Mouse (Mus musculus) layer of hippocampus, adult 9-10 months (tissue): ENCODE measurements around the gene Opn3.

Source experiments
- DNase-seq: peaks from one replicate; pipeline ENCODE4 v3.0.0; 2022; ENCODE audit warnings: low spot score

Gene Opn3

GRCm38 (mm10) chr1:175648615-175649014 is 44.0 kb downstream of the Opn3 start:
- no peak for DNase-seq

GRCm38 (mm10) chr1:175646952-175647351 is 45.6 kb downstream of the Opn3 start:
- no peak for DNase-seq

DNA sequence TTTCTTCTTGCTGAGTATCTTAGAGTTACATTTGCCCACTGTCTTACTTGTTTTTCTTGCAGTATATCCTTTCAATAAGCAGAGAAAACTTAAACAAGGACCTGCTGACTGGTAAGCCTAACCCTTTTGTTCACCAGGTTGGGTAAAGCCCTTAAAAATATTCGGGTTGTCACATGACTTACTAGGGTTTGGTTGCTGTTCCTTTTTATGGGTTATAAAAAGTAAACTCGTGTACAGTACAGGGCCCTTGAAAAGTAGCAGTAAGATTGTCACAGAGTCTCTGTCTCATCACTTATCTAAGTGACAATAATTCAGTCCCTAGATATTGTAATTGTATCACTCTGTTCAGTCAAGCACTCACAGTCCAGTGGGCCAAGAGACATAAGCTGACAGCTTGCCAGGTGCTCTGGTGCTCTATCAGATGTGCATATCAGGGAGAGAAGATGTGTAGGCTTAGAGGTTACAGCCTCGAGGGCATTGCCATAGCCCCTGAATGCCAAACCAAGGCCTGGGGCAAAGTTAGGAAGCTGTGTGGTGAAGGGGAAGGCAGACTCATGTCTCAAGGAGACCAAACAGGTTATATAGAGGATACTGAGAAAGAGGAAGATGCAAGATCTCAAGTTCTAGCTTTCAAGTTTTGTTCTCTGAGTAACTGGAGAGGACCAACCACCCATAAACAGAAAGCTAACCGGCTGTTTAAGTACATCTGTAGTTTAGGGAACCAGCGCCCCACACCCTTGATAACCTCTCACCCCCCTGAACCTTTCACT is 48.9 kb downstream of the Opn3 start:
- no peak for DNase-seq

GRCm38 (mm10) chr1:175640435-175641150 is 52.0 kb downstream of the Opn3 start:
- DNase-seq = no peak

GRCm38 (mm10) chr1:175639072-175639471 is 53.5 kb downstream of the Opn3 start:
- no peak for DNase-seq

DNA sequence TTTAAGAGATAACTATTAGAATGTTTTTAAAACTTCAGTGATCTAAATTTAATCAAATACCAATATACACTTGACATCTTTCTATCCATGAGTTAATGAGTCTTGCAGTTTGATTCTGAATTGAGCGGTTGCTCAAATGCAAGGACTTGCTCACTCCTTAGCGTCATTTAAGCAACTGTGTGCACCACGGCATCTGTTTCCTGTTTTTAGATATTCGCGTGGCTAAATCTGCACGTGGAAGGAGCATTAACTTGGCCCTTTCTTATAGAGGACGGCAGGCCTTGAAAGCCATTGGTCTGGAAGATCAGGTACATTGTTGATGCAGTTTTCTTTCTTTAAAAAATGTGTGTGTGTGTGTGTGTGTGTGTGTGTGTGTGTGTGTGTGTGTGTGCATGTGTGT is 54.9 kb downstream of the Opn3 start:
- DNase-seq = no peak

GRCm38 (mm10) chr1:175632470-175632869 is 60.1 kb downstream of the Opn3 start:
- DNase-seq = no peak

- DNase-seq = no peak
These were observed 60.8 kb downstream of the Opn3 start for GRCm38 (mm10) chr1:175631721-175632221.

GRCm38 (mm10) chr1:175631080-175631479 is 61.5 kb downstream of the Opn3 start:
- no peak for DNase-seq

DNA sequence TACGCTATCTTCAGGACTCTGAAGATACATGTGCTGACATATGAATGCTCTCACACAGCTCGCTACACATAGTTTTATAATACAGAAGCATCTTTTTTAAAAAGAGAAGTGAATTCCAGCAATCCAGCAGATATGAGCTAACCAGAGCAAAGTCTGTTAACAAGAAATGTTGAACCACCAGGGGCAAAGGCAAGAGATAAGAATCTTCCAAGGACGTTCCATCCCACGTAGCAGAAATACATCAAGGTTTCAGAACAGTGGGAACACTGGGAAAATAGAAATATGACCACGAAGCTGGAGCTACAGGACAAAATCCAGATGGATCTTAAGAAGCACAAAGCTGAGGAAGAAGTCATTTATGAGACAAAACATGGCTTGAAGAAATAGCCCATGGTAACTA is 62.2 kb downstream of the Opn3 start:
- no peak for DNase-seq

DNA sequence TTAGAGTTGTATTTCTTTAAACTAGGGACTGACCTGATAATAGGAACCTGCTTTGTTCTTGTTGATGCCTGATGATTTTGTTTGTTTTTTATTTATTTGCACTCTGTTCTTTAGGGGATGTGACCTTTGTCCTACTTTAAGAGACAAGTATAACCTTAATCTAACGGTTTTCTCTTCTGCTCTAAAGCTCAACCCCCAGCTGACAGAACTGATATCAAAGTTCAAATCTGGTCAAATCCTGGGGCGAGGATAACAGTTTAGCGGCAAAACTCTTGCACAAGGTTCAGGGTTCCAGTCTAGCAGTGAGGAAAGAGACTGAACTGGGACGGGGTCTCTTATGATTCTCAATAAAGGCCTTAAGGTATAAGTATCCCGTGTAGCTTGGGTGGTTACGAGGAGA is 63.3 kb downstream of the Opn3 start:
- no peak for DNase-seq

- peak; percentile 38 for DNase-seq
These were observed 66.4 kb downstream of the Opn3 start for GRCm38 (mm10) chr1:175625990-175626692.

GRCm38 (mm10) chr1:175625257-175625879 is 67.2 kb downstream of the Opn3 start, which contains the start of gene Fh1:
Gene Fh1 (minus strand): TSS chr1:175625635.
- DNase-seq = peak; percentile 96

DNA sequence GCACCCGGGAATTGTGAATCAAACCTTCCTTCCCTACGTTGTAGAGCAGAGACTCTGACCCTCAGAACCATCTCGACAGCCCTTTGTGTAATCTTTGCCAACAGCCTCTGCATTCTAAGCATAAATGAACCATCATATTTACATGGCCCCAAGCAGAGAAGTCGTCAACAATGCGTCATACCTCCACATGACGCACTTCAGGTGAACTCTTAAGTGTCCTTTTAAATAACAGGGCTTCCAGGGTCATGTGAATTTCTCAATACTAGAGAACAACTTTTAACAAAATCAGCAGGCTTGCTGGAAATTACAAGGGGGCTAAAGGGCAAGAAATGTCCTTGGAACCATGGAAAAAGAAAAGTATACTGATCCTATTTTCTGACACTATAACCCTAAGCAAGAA is 68.9 kb downstream of the Opn3 start:
- no peak for DNase-seq

GRCm38 (mm10) chr1:175619814-175620431 is 72.7 kb downstream of the Opn3 start, which contains the start of gene Kmo:
Gene Kmo (plus strand): TSS chr1:175620381.
- no peak for DNase-seq

GRCm38 (mm10) chr1:175614992-175615391 is 77.6 kb downstream of the Opn3 start:
- DNase-seq = no peak
